ENCODE assay signal across 8 mouse cellular contexts in genomic region chr11:5788056-5789014, GRCm38 (mm10). TPM values are rescaled to one million over a fixed set of nuclear protein-coding genes. Genes with fewer than 3 reads are reported as not detected.
DNase-seq lines count a peak whose midpoint lies in the region; ATAC-seq and TF ChIP-seq lines count a peak whose summit lies in the region.

Gene Dbnl, plus strand, starts transcription at chr11:5788488.

- peak; percentile 95 for DNase-seq in c-Kit-positive CD71-positive TER-119-positive erythroid progenitor cells, embryonic 14.5 days (ENCODE audit: low spot score)
- DNase-seq in heart, postnatal 0 days (ENCODE audit: low spot score) = peak; percentile 93
- peak; percentile 96 to 98 for DNase-seq in kidney, postnatal 4 days

- H3K4me2 ChIP-seq in forebrain, embryonic 12.5 days = peak within 1 kb of the TSS; percentile 87
- H3K4me2 ChIP-seq in heart, postnatal 0 days (ENCODE audit: low read depth, low read length) = peak within 1 kb of the TSS; percentile 80
- peak within 1 kb of the TSS; percentile 85 for H3K4me2 ChIP-seq in liver, embryonic 16.5 days (ENCODE audit: low read depth, low read length)
- peak within 1 kb of the TSS; percentile 79 for H3K4me2 ChIP-seq in neural tube, embryonic 13.5 days

- H3K9me3 ChIP-seq in E14TG2a.4 (ENCODE audit: low read length) = no peaks in the 10 kb centered on the region
- no peaks in the 10 kb centered on the region for H3K9me3 ChIP-seq in forebrain, embryonic 12.5 days
- H3K9me3 ChIP-seq in heart, postnatal 0 days (replicated peaks; ENCODE audit: control insufficient read depth, low read length) = no peaks in the 10 kb centered on the region
- no peaks in the 10 kb centered on the region for H3K9me3 ChIP-seq in liver, embryonic 16.5 days (replicated peaks; ENCODE audit: control insufficient read depth, low read length)
- no peaks in the 10 kb centered on the region for H3K9me3 ChIP-seq in neural tube, embryonic 13.5 days

- H3K9ac ChIP-seq in forebrain, embryonic 12.5 days = peak within 1 kb of the TSS; percentile 74
- peak within 1 kb of the TSS; percentile 77 for H3K9ac ChIP-seq in heart, postnatal 0 days (replicated peaks; ENCODE audit: low read depth, low read length)
- H3K9ac ChIP-seq in liver, embryonic 16.5 days (ENCODE audit: low read depth, low read length) = peak within 1 kb of the TSS; percentile 75
- peak within 1 kb of the TSS; percentile 95 for H3K9ac ChIP-seq in neural tube, embryonic 13.5 days

- peak; percentile 89; the same call in 1 of the 2 replicates for TF ChIP-seq EP300 in heart, postnatal 0 days (IDR thresholded peaks at IDR 0.05; ENCODE audit: low read depth)

- H3K27ac ChIP-seq in forebrain, embryonic 12.5 days = peak within 1 kb of the TSS; percentile 87
- peak within 1 kb of the TSS; percentile 94 for H3K27ac ChIP-seq in heart, postnatal 0 days (ENCODE audit: low read depth)
- peak within 1 kb of the TSS; percentile 97 for H3K27ac ChIP-seq in liver, embryonic 16.5 days (ENCODE audit: low read length)
- H3K27ac ChIP-seq in neural tube, embryonic 13.5 days (replicated peaks) = peak within 1 kb of the TSS; percentile 91
- H3K27ac ChIP-seq in testis, adult 2 months (ENCODE audit: control insufficient read depth, insufficient read depth, low read depth, low read length) = peak within 1 kb of the TSS; percentile 89

- peak within 1 kb of the TSS; percentile 94 for H3K4me3 ChIP-seq in E14TG2a.4 (replicated peaks; ENCODE audit: low read length)
- peak within 1 kb of the TSS; percentile 66 for H3K4me3 ChIP-seq in forebrain, embryonic 12.5 days (replicated peaks)
- peak within 1 kb of the TSS; percentile 78 for H3K4me3 ChIP-seq in heart, postnatal 0 days (ENCODE audit: low read depth, low read length)
- H3K4me3 ChIP-seq in liver, embryonic 16.5 days (ENCODE audit: low read depth, low read length) = peak within 1 kb of the TSS; percentile 75
- H3K4me3 ChIP-seq in neural tube, embryonic 13.5 days = peak within 1 kb of the TSS; percentile 86
- H3K4me3 ChIP-seq in testis, adult 2 months (ENCODE audit: control insufficient read depth, low read depth, low read length) = peak within 1 kb of the TSS; percentile 93

- under 1% methylated on average over 74 of the region's 74 CpGs for WGBS in forebrain, embryonic 12.5 days
- whole genome bisulfite sequencing in heart, postnatal 0 days = under 1% methylated on average over 74 of the region's 74 CpGs
- under 1% methylated on average over 74 of the region's 74 CpGs for WGBS in liver, embryonic 16.5 days (ENCODE audit: insufficient replicate concordance)
- under 1% methylated on average over 74 of the region's 74 CpGs for WGBS in neural tube, embryonic 13.5 days

- TF ChIP-seq POLR2A in testis, adult 2 months (IDR thresholded peaks at IDR 0.05; ENCODE audit: control insufficient read depth, low read depth, low read length) = peak; percentile 96

- peaks cover 47% of the 10 kb centered on the region for H3K4me1 ChIP-seq in E14TG2a.4 (replicated peaks; ENCODE audit: low read depth, low read length)
- peaks cover 26% of the 10 kb centered on the region for H3K4me1 ChIP-seq in forebrain, embryonic 12.5 days
- peaks cover 17% of the 10 kb centered on the region for H3K4me1 ChIP-seq in heart, postnatal 0 days (ENCODE audit: control insufficient read depth, insufficient read depth)
- peaks cover 23% of the 10 kb centered on the region for H3K4me1 ChIP-seq in liver, embryonic 16.5 days (ENCODE audit: control insufficient read depth, low read depth, low read length)
- peaks cover 33% of the 10 kb centered on the region for H3K4me1 ChIP-seq in neural tube, embryonic 13.5 days (replicated peaks)
- H3K4me1 ChIP-seq in testis, adult 2 months (ENCODE audit: control insufficient read depth, insufficient read depth, low read length) = peaks cover 11% of the 10 kb centered on the region

- H3K27me3 ChIP-seq in E14TG2a.4 (ENCODE audit: insufficient read depth, low read length) = no peaks in the 10 kb centered on the region
- H3K27me3 ChIP-seq in forebrain, embryonic 12.5 days = no peaks in the 10 kb centered on the region
- no peaks in the 10 kb centered on the region for H3K27me3 ChIP-seq in heart, postnatal 0 days (ENCODE audit: control insufficient read depth, insufficient read depth, low read length)
- H3K27me3 ChIP-seq in liver, embryonic 16.5 days (ENCODE audit: control insufficient read depth, insufficient read depth, low read depth, low read length) = no peaks in the 10 kb centered on the region
- H3K27me3 ChIP-seq in neural tube, embryonic 13.5 days = no peaks in the 10 kb centered on the region
- no peaks in the 10 kb centered on the region for H3K27me3 ChIP-seq in testis, adult 2 months (ENCODE audit: control insufficient read depth, insufficient read depth, low read length)

- ATAC-seq in forebrain, embryonic 12.5 days (ENCODE audit: low FRiP score) = peak; percentile 97
- ATAC-seq in heart, postnatal 0 days (ENCODE audit: insufficient read depth, low read depth) = peak; percentile 95
- ATAC-seq in liver, embryonic 16.5 days (ENCODE audit: low read depth) = peak; percentile 95
- ATAC-seq in neural tube, embryonic 13.5 days (ENCODE audit: low read depth) = peak; percentile 97

- peak; percentile 78 for TF ChIP-seq CTCF in E14TG2a.4 (conservative IDR thresholded peaks at IDR 0.05; ENCODE audit: low read length)
- TF ChIP-seq CTCF in heart, postnatal 0 days (IDR thresholded peaks at IDR 0.05; ENCODE audit: low read depth) = peak; percentile 63
- TF ChIP-seq CTCF in testis, adult 2 months (IDR thresholded peaks at IDR 0.05; ENCODE audit: control insufficient read depth, insufficient read depth, insufficient replicate concordance, low read depth, low read length) = peak; percentile 56

- peaks cover 43% of the 10 kb centered on the region for H3K36me3 ChIP-seq in E14TG2a.4 (ENCODE audit: insufficient read depth, low read length)
- peaks cover 24% of the 10 kb centered on the region for H3K36me3 ChIP-seq in forebrain, embryonic 12.5 days (replicated peaks)
- peaks cover 21% of the 10 kb centered on the region for H3K36me3 ChIP-seq in heart, postnatal 0 days (replicated peaks; ENCODE audit: control insufficient read depth, insufficient read depth, low read length)
- no peaks in the 10 kb centered on the region for H3K36me3 ChIP-seq in liver, embryonic 16.5 days (ENCODE audit: control insufficient read depth, insufficient read depth)
- peaks cover 21% of the 10 kb centered on the region for H3K36me3 ChIP-seq in neural tube, embryonic 13.5 days
- no peaks in the 10 kb centered on the region; the same call in 1 of the 2 replicates for H3K36me3 ChIP-seq in testis, adult 2 months (ENCODE audit: control insufficient read depth, insufficient read depth, low read length)

RNA-seq across cellular contexts. Expression of gene Dbnl, which starts in this region (rescaled TPM):
- 137 and 140 TPM in 2 replicates for polyA plus RNA-seq in forebrain, embryonic 12.5 days (2016; fragmentation: Nextera tagmentation; extraction: Ambion mirVana)
- total RNA-seq in heart, postnatal 0 days (2014; rRNA removed; ENCODE audit: low replicate concordance) = 32.1 and 42.4 TPM in 2 replicates
- 42.9 and 45.2 TPM in 2 replicates for polyA plus RNA-seq in heart, postnatal 0 days (2015; fragmentation: Nextera tagmentation; extraction: Ambion mirVana)
- polyA plus RNA-seq in liver, embryonic 16.5 days (2015; fragmentation: Nextera tagmentation; extraction: Ambion mirVana) = 43.5 and 43.9 TPM in 2 replicates
- 143 and 168 TPM in 2 replicates for polyA plus RNA-seq in neural tube, embryonic 13.5 days (2015; fragmentation: Nextera tagmentation; extraction: Ambion mirVana)
- 19.6 and 22.3 TPM in 2 replicates for polyA plus RNA-seq in testis, adult 2 months (2012; rRNA removed)

Comparison
In these comparisons a context has a peak if more than half of its experiments do, and no peak if none do; other contexts are left out.
1. Peak in every context shown above with its lines: DNase-seq, ATAC-seq, H3K4me3 ChIP-seq and H3K27ac ChIP-seq.